Mouse (Mus musculus) liver, adult 2 months (tissue): ENCODE measurements around the gene Gm3238.

Experiments
- CTCF ChIP-seq: fragments of 200-500 bp; IDR thresholded peaks from 2 replicates; pipeline ENCODE4 v1.5.1; 2011; ENCODE audit warnings: low read depth, low read length, control low read depth
- POLR2A ChIP-seq: fragments of 200-500 bp; IDR thresholded peaks from 2 replicates; pipeline ENCODE4 v1.6.1; 2011; ENCODE audit warnings: low read length, control low read depth; ENCODE audit not compliant: insufficient read depth; ENCODE audit errors: extremely low read depth

DNA sequence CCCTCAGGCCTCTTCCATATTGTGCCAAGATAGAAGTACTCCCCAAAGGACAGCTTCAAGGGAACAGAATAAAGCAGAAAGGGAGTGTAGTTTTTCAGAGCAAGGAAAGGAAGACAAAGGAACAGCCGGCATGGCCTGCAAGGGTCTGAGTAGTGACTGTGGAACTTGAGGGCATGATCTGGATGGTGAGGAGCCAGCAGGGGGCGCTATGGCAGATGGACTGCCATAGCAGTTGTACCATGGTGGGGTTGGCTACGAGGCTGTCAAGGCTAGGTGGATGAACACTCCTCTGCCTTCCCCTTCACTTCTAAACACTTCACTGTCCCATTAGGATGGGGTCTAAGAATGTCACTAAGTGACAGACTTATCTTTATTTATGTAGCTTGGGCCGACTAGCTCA, 41.9 kb downstream of the Gm3238 start:
- TF ChIP-seq POLR2A (no peak), CTCF (peak; percentile 67)
